Mouse (Mus musculus) liver, embryonic 14.5 days (tissue): ENCODE measurements around the gene Wfdc21.

Source experiments
- CTCF ChIP-seq: IDR thresholded peaks from 2 replicates; pipeline ENCODE4 v1.5.1; 2016; ENCODE audit warnings: antibody characterized with exemption, low read depth, control low read depth
- EP300 ChIP-seq: IDR thresholded peaks from 2 replicates; pipeline ENCODE4 v1.6.1; 2016; ENCODE audit warnings: antibody characterized with exemption, low read depth

- TF ChIP-seq EP300 (no peak), CTCF (no peak)
These were observed 32.8 kb upstream of the Wfdc21 start for GRCm38 (mm10) chr11:83713925-83714324.
